Mouse (Mus musculus) MEL (cell line): ENCODE data around the gene Znrf3. TPM values are rescaled to one million over a fixed set of nuclear protein-coding genes. Genes with fewer than 3 reads are reported as not detected.

ENCODE experiments used
- DNase-seq: peaks from one replicate; pipeline ENCODE4 v3.0.0; 2011; ENCODE audit warnings: low read depth, low spot score
- H3K27ac ChIP-seq: 2 replicates; pipeline ENCODE4 v1.5.1; 2012; ENCODE audit warnings: low read depth, mild to moderate bottlenecking, control low read depth, low read length, moderate library complexity; ENCODE audit not compliant: control insufficient read depth
- H3K27me3 ChIP-seq, 2 experiments: fragments of 150-350 bp in 1 of 2; sonication (generic) in 1 of 2; 2 replicates each; pipeline ENCODE4 v1.6.1; 2012; ENCODE audit warnings: low read length in 2 of 2, mild to moderate bottlenecking in 2 of 2, improper control_type of control experiment in 1 of 2, moderate library complexity in 1 of 2; ENCODE audit not compliant: insufficient read depth in 2 of 2, control insufficient read depth in 1 of 2
- H3K36me3 ChIP-seq, 2 experiments: 2 replicates each; pipeline ENCODE4 v1.6.1; 2012 to 2014; ENCODE audit warnings: low read length in 2 of 2, improper control_type of control experiment in 1 of 2, inconsistent platforms in 1 of 2, mild to moderate bottlenecking in 1 of 2; ENCODE audit not compliant: insufficient read depth in 2 of 2, control insufficient read depth in 1 of 2
- H3K4me1 ChIP-seq, 2 experiments: fragments of 150-350 bp in 1 of 2; sonication (generic) in 1 of 2; 2 replicates each; pipeline ENCODE4 v1.6.1; 2012; ENCODE audit warnings: low read length in 2 of 2, improper control_type of control experiment in 1 of 2, mild to moderate bottlenecking in 1 of 2; ENCODE audit not compliant: insufficient read depth in 2 of 2, control insufficient read depth in 1 of 2
- H3K4me3 ChIP-seq, 2 experiments: fragments of 150-350 bp in 1 of 2; sonication (generic) in 1 of 2; 2 replicates each; pipeline ENCODE4 v1.5.1; 2012; ENCODE audit warnings: low read depth in 2 of 2, low read length in 2 of 2, mild to moderate bottlenecking in 2 of 2, moderate library complexity in 2 of 2, control low read depth in 1 of 2, improper control_type of control experiment in 1 of 2; ENCODE audit not compliant: control insufficient read depth in 1 of 2, insufficient read depth in 1 of 2
- H3K79me2 ChIP-seq: 2 replicates; pipeline ENCODE4 v1.6.1; 2012; ENCODE audit warnings: mild to moderate bottlenecking, low read length, moderate library complexity; ENCODE audit not compliant: control insufficient read depth, poor library complexity, insufficient read depth
- H3K9ac ChIP-seq: 2 replicates; pipeline ENCODE4 v1.6.1; 2012; ENCODE audit warnings: low read depth, mild to moderate bottlenecking, control low read depth, low read length, moderate library complexity; ENCODE audit not compliant: control insufficient read depth, poor library complexity, severe bottlenecking
- H3K9me3 ChIP-seq: fragments of 150-350 bp; sonication (generic); replicated peaks from 2 replicates; pipeline ENCODE4 v1.6.1; 2012; ENCODE audit warnings: mild to moderate bottlenecking, low read length, improper control_type of control experiment, moderate library complexity; ENCODE audit not compliant: insufficient read depth
- CTCF ChIP-seq, 3 experiments: IDR thresholded peaks in 2 of 3; conservative IDR thresholded peaks in 1 of 3; 2 replicates each; pipeline ENCODE4 v1.5.1; 2011 to 2012; ENCODE audit warnings: low read length in 3 of 3, low read depth in 2 of 3, mild to moderate bottlenecking in 2 of 3, improper control_type of control experiment in 1 of 3, inconsistent platforms in 1 of 3, mixed read lengths in 1 of 3, moderate library complexity in 1 of 3; ENCODE audit not compliant: control insufficient read depth in 1 of 3, insufficient read depth in 1 of 3, poor library complexity in 1 of 3, severe bottlenecking in 1 of 3
- ELF1 ChIP-seq: IDR thresholded peaks from 2 replicates; pipeline ENCODE4 v1.6.1; 2014; ENCODE audit warnings: low read depth, mild to moderate bottlenecking, inconsistent platforms, low read length, improper control_type of control experiment, moderate library complexity
- EP300 ChIP-seq, 2 experiments: IDR thresholded peaks; 2 replicates each; pipeline ENCODE4 v1.6.1; 2011; ENCODE audit warnings: improper control_type of control experiment in 2 of 2, low read length in 2 of 2, low read depth in 1 of 2, mild to moderate bottlenecking in 1 of 2
- ETS1 ChIP-seq: IDR thresholded peaks from 2 replicates; pipeline ENCODE4 v1.6.1; 2012; ENCODE audit warnings: low read depth, mild to moderate bottlenecking, inconsistent platforms, low read length, improper control_type of control experiment, moderate library complexity
- GABPA ChIP-seq: IDR thresholded peaks from 2 replicates; pipeline ENCODE4 v1.6.1; 2012; ENCODE audit warnings: low read depth, mild to moderate bottlenecking, inconsistent platforms, low read length, improper control_type of control experiment, moderate library complexity
- GATA1 ChIP-seq: IDR thresholded peaks from 2 replicates; pipeline ENCODE4 v1.6.1; 2011; ENCODE audit warnings: low read depth, low read length, improper control_type of control experiment
- HCFC1 ChIP-seq: IDR thresholded peaks from 2 replicates; pipeline ENCODE4 v1.6.1; 2012; ENCODE audit warnings: low read depth, mild to moderate bottlenecking, inconsistent platforms, low read length, improper control_type of control experiment, moderate library complexity
- JUND ChIP-seq: IDR thresholded peaks from 2 replicates; pipeline ENCODE4 v1.6.1; 2011; ENCODE audit warnings: low read depth, mild to moderate bottlenecking, improper control_type of control experiment, low read length
- KAT2A ChIP-seq: conservative IDR thresholded peaks from 2 replicates; pipeline ENCODE4 v1.6.1; 2012; ENCODE audit warnings: low read depth, low read length, improper control_type of control experiment, inconsistent platforms
- MAX ChIP-seq: IDR thresholded peaks from 2 replicates; pipeline ENCODE4 v1.6.1; 2011; ENCODE audit warnings: low read length, improper control_type of control experiment
- MAZ ChIP-seq: IDR thresholded peaks from 2 replicates; pipeline ENCODE4 v1.6.1; 2012; ENCODE audit warnings: low read depth, mild to moderate bottlenecking, inconsistent platforms, low read length, improper control_type of control experiment
- MXI1 ChIP-seq: IDR thresholded peaks from 2 replicates; pipeline ENCODE4 v1.6.1; 2011; ENCODE audit warnings: mild to moderate bottlenecking, low read depth, low read length, improper control_type of control experiment
- MYB ChIP-seq: IDR thresholded peaks from 2 replicates; pipeline ENCODE4 v1.6.1; 2011; ENCODE audit warnings: mild to moderate bottlenecking, low read depth, low read length, improper control_type of control experiment
- MYC ChIP-seq: IDR thresholded peaks from 2 replicates; pipeline ENCODE4 v1.6.1; 2011; ENCODE audit warnings: low read depth, mild to moderate bottlenecking, low read length, improper control_type of control experiment, moderate library complexity
- NRF1 ChIP-seq: IDR thresholded peaks from 2 replicates; pipeline ENCODE4 v1.6.1; 2014; ENCODE audit warnings: low read depth, mild to moderate bottlenecking, inconsistent platforms, low read length, improper control_type of control experiment, moderate library complexity; ENCODE audit not compliant: poor library complexity, insufficient read depth, severe bottlenecking
- POLR2A ChIP-seq, 2 experiments: IDR thresholded peaks; 2 replicates each; pipeline ENCODE4 v1.6.1; 2011 to 2012; ENCODE audit warnings: low read length in 2 of 2, mild to moderate bottlenecking in 2 of 2, control low read depth in 1 of 2, improper control_type of control experiment in 1 of 2, low read depth in 1 of 2, moderate library complexity in 1 of 2; ENCODE audit not compliant: control insufficient read depth in 1 of 2, insufficient read depth in 1 of 2, poor library complexity in 1 of 2
- SIN3A ChIP-seq: IDR thresholded peaks from 2 replicates; pipeline ENCODE4 v1.6.1; 2012; ENCODE audit warnings: low read length, improper control_type of control experiment, inconsistent platforms
- TAL1 ChIP-seq: IDR thresholded peaks from 2 replicates; pipeline ENCODE4 v1.6.1; 2012; ENCODE audit warnings: mild to moderate bottlenecking, inconsistent platforms, low read length, moderate library complexity, mixed read lengths
- TCF12 ChIP-seq: IDR thresholded peaks from 2 replicates; pipeline ENCODE4 v1.6.1; 2014; ENCODE audit warnings: low read depth, mild to moderate bottlenecking, inconsistent platforms, low read length, improper control_type of control experiment, moderate library complexity
- USF2 ChIP-seq, 2 experiments: IDR thresholded peaks; 2 replicates each; pipeline ENCODE4 v1.6.1; 2011 to 2012; ENCODE audit warnings: improper control_type of control experiment in 2 of 2, low read length in 2 of 2, borderline replicate concordance in 1 of 2, inconsistent platforms in 1 of 2, low read depth in 1 of 2, mild to moderate bottlenecking in 1 of 2; ENCODE audit not compliant: insufficient read depth in 1 of 2
- ZKSCAN1 ChIP-seq: IDR thresholded peaks from 2 replicates; pipeline ENCODE4 v1.6.1; 2012; ENCODE audit warnings: low read depth, mild to moderate bottlenecking, inconsistent platforms, low read length, improper control_type of control experiment, moderate library complexity
- ZMIZ1 ChIP-seq: IDR thresholded peaks from 2 replicates; pipeline ENCODE4 v1.6.1; 2012; ENCODE audit warnings: low read depth, mild to moderate bottlenecking, inconsistent platforms, low read length, improper control_type of control experiment, moderate library complexity
- ZNF384 ChIP-seq: IDR thresholded peaks from 2 replicates; pipeline ENCODE4 v1.6.1; 2012; ENCODE audit warnings: low read depth, mild to moderate bottlenecking, inconsistent platforms, low read length, improper control_type of control experiment
- polyA plus RNA-seq, 2 experiments: library from polyadenylated mRNA; stranded (reverse) in 1 of 2; unstranded in 1 of 2; fragments of >175 nt in 1 of 2; fragments of >200 nt in 1 of 2; gene quantifications; 2 replicates each; pipeline versions ENCODE4 v1.2.1 to v1.2.4; 2012; ENCODE audit warnings: low replicate concordance in 2 of 2, low read depth in 1 of 2; ENCODE audit not compliant: insufficient read length in 2 of 2, insufficient read depth in 1 of 2, missing spikeins in 1 of 2
- total RNA-seq: library from RNA; depleted of rRNA; stranded (reverse); fragments of 300-350 nt; gene quantifications from 2 replicates; pipeline ENCODE4 v1.2.3, GENCODE M21; 2012

Gene Znrf3
- total and polyA plus RNA-seq, 3 experiments: 9.0 to 9.2 TPM; not detected in 1

- no peaks in the 10 kb centered on the region; the same call in none of the 2 replicates for H3K79me2 ChIP-seq
- H3K4me1 ChIP-seq: peaks cover 7 to 16% of the 10 kb centered on the region in 2 experiments; a peak in 3 of 4 replicates
- no peaks in the 10 kb centered on the region for H3K27me3 ChIP-seq
- peak overlapping the region; percentile 46 for H3K9ac ChIP-seq
- peak; percentile 94 for DNase-seq
- H3K4me3 ChIP-seq: peak overlapping the region; percentile 19 to 41; a peak in 3 of 4 replicates
- peak overlapping the region; percentile 32 for H3K27ac ChIP-seq
- TF ChIP-seq TAL1 (peak; percentile 42), JUND (peak; percentile 58; the same call in 1 of the 2 replicates), NRF1 (peak; percentile 59), EP300 (IDR thresholded peaks at IDR 0.05; ENCODE audit: low read depth in 1 of 2, low read length in 2 of 2) (peak; percentile 70 to 81), MAX (peak; percentile 59; the same call in 1 of the 2 replicates), TCF12 (no peak; the same call in 1 of the 2 replicates), GATA1 (peak; percentile 81), GABPA (no peak), SIN3A (peak; percentile 30), HCFC1 (peak; percentile 32; the same call in 1 of the 2 replicates), ELF1 (peak; percentile 67; the same call in 1 of the 2 replicates), ZKSCAN1 (no peak), POLR2A (IDR thresholded peaks at IDR 0.05; ENCODE audit: control insufficient read depth in 1 of 2, insufficient read depth in 1 of 2, low read depth in 1 of 2, low read length in 2 of 2, poor library complexity in 1 of 2) (no peak), ZMIZ1 (no peak), ETS1 (peak; percentile 42; the same call in 1 of the 2 replicates), MXI1 (peak; percentile 64; the same call in 1 of the 2 replicates)
- TF ChIP-seq, all 39 proteins: peak for 11
- Histone ChIP-seq H3K36me3 (peaks cover 0 to 19% of the 10 kb centered on the region in 2 experiments; a peak in 2 of 4 replicates), H3K9me3 (no peaks in the 10 kb centered on the region)
These were observed 75.5 kb downstream of the Znrf3 start for GRCm38 (mm10) chr11:5369176-5369575.

- H3K9ac ChIP-seq: no peak overlapping the region
- H3K27ac ChIP-seq: no peak overlapping the region
- no peaks in the 10 kb centered on the region; the same call in none of the 2 replicates for H3K79me2 ChIP-seq
- H3K36me3 ChIP-seq: peaks cover 0 to 19% of the 10 kb centered on the region in 2 experiments; a peak in 2 of 4 replicates
- TF ChIP-seq TCF12 (no peak), MYB (no peak), JUND (no peak), TAL1 (no peak), USF2 (IDR thresholded peaks at IDR 0.05; ENCODE audit: borderline replicate concordance in 1 of 2, insufficient read depth in 1 of 2, low read depth in 1 of 2, low read length in 2 of 2) (no peak), MYC (no peak), MXI1 (no peak), ZNF384 (no peak), KAT2A (no peak), CTCF (IDR thresholded peaks at IDR 0.05 in 2 of 3, conservative IDR thresholded peaks at IDR 0.05 in 1 of 3; ENCODE audit: control insufficient read depth in 1 of 3, insufficient read depth in 1 of 3, low read depth in 2 of 3, low read length in 3 of 3, poor library complexity in 1 of 3, severe bottlenecking in 1 of 3) (no peak), MAZ (no peak), ZMIZ1 (no peak)
- H3K9me3 ChIP-seq: no peaks in the 10 kb centered on the region
- H3K27me3 ChIP-seq: no peaks in the 10 kb centered on the region
- peaks cover 7 to 16% of the 10 kb centered on the region in 2 experiments; a peak in 3 of 4 replicates for H3K4me1 ChIP-seq
- no peak overlapping the region for H3K4me3 ChIP-seq
- no peak for DNase-seq
These were observed 76.2 kb downstream of the Znrf3 start for GRCm38 (mm10) chr11:5368492-5368891.
